Mouse (Mus musculus) B cell, adult 2 months (primary cell): Measurements from ENCODE around the gene Rnf123.
A peak's percentile ranks its signal among the peaks of the same experiment; 100 is the strongest.

ENCODE experiments used
- DNase-seq, 2 experiments: peaks; one replicate each; pipeline ENCODE4 v3.0.0; 2022

Gene Rnf123

DNA sequence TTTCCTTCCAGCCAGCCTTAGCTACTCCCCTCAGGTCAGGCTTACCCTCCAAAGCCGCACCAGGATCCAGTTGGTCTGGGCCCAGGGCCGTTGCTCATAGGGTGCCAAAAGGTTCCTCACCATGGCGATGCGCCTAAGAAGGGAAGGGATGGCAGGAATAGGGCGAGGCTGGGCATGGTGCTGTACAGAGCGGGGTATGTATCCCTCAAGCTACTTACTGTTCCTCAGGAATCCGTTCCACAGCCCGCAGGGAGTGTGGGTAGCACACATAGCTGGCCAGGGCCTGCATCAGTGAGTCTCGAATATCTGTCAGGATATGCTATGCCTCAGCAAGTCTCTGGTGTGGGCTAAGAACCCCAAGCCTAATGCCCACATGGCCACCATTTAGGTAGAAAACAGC, 24.9 kb downstream of the Rnf123 start:
- DNase-seq, result no peak

GRCm38 (mm10) chr9:108057262-108057562, 25.9 kb downstream of the Rnf123 start:
- no peak for DNase-seq

DNA sequence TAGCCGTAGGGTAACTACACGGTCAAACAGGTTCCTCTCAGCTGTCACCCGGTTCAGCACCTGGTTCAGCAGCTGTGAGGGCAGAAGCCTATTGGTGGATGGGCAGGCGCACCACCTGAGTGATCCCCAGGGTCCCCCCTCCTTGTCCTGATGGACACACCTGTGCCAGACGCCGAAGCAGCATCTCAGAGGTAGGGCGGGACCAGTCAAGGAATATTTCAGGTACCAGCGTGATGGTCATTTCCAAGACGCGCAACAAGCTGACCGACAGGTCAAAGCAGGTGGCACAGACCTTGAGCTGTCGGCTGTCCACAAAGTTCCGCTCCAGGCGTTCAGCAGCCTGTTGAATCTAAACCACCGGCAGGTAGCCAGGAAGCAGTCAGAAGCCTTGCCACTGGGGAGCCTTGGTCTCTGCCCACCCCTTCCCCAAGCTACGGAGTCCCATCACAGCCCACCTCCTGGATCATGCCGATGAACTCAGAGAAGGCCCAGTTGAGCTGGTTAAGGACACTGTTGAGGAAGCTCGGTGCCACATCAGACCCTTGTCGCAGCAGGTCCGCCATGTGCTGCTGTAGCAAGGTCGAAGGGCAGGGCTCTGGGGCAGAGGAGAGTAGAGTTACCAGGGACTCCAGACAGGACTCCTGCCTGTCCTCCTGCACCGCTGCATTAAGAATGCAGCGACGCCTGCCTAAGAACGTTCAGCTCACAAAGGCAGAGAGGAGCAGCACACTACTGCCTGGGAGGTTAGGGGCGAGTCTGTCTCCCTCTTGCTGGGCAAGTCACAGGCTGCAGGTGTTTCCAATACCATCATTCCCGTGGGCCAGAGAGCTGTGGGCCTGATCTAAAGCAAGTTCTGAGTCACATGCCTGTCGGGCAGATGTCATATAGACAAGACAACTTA, 26.5 kb downstream of the Rnf123 start:
- DNase-seq, result no peak

GRCm38 (mm10) chr9:108055661-108056237, 27.4 kb downstream of the Rnf123 start:
- no peak for DNase-seq

DNA sequence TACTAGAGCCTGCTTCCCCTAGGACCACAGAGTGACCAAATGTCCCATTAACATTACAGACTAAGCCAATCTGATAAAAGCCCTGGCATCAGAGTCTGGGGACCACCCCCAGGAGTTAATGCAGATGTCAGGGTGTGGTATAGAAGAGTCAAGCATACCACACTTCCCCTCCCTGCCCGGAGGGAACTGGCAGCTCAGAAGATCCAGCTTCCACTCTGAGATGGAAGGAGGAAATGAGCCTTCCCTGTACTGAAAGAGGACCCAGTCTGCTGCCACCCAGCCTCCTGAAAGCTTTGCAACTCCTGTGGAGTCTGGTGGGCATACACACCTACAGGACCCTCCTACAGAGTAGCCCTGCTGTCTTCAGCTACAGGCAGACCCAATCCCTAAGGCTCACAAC, 28.1 kb downstream of the Rnf123 start:
- DNase-seq, result no peak

DNA sequence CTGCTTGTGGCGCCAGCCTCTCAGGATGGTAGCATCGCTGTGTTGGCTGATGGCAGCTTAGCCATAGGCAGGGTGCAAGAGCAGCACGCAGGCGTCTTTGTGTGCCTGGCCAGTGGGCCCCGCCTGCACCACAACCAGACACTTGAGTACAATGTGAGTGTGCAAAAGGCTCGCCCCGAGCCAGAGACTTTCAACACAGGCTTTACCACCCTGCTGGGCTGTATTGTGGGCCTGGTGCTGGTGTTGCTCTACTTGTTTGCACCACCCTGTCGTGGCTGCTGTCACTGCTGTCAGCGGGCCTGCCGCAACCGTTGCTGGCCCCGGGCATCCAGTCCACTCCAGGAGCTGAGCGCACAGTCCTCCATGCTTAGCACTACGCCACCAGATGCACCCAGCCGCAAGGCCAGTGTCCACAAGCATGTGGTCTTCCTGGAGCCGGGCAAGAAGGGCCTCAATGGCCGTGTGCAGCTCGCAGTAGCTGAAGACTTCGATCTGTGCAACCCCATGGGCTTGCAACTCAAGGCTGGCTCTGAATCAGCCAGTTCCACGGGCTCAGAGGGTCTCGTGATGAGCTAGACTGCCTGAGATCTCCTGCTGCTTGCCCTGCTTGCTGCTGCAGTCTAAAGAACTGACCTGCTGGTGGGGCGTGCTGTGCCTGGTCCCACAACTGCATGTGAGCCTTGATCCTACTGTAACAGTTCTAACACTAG, 28.7 kb downstream of the Rnf123 start:
- DNase-seq, result no peak

- DNase-seq, result no peak
Observed at GRCm38 (mm10) chr9:108053665-108054225, 29.4 kb downstream of the Rnf123 start.

GRCm38 (mm10) chr9:108052885-108053664, 30.1 kb downstream of the Rnf123 start, which contains the start of gene Amigo3:
TSS of gene Amigo3 (plus strand) at chr9:108053159.
- peak; percentile 96 to 98 for DNase-seq

DNA sequence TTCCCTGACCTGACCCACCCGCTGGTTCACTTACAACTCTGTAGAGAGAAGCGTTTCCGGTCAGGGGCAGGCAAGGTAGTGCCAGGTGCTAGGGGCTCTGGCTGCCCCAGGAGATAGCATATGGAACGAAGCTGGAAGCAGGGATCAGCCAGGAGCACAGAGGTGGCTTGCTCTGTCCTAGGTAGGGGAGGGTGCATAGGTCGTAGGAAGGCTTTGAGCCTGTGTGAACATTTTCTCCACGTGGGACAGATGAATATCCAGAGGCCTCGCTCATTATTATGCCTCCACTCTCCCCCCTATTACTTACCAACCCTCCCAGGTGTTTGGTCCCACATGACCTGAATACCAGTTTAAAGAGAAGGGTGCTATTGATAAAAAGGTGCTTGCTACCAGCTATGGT, 30.7 kb downstream of the Rnf123 start:
- DNase-seq, result no peak

DNA sequence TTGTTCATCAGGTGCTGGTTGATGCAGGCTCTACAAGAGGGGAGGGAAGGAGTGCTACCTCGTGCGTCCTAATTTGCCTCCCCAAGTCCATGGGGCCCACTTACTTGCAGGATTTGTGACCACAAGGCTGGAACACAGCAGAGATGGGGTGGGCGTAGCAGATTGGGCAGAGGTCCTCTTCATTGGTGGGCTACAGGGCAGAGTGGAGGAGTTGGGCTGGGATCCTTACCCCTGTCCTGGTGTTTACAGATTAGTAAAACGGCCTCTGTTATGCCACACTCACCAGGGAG, 31.3 kb downstream of the Rnf123 start:
- no peak for DNase-seq

DNA sequence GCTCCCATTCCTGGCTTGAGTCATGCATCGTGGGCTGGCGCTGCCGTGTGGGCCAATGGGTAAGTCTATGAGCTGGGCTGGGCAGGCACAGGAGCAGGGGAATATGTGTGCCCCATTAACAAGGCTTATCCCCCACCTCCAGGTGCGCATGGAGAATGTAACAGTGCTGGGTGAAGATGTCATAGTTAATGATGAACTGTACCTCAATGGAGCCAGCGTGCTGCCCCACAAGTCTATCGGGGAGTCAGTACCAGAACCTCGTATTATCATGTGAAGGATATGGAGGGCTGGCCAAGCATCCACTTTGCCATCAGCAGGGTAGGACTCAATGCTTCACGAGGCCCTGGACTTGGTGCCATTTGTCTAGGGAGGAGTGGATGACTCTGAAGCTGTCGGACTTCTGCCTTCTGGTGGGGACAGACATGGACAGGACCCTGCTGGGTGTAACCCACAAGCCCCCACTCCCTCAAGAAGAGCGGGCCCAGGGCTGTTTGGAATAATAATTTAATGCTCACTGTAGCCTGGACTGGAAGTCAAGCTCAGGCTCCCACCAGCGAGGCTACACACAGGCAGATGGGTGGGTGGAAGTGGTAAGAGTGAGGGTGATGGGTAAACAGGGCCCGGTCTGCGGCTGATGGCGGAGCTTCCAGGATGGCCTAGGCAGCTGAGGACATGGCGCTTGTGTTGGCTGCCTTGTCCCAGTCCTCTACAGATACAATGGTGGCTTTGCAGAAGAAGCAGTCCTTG, 31.8 kb downstream of the Rnf123 start:
- no peak for DNase-seq

GRCm38 (mm10) chr9:108049561-108050251, 33.4 kb downstream of the Rnf123 start:
- DNase-seq, result no peak

GRCm38 (mm10) chr9:108049016-108049455, 34.1 kb downstream of the Rnf123 start, which contains the start of gene Gmppb:
TSS of gene Gmppb (plus strand) at chr9:108049242.
- DNase-seq, result peak; percentile 96 to 97

DNA sequence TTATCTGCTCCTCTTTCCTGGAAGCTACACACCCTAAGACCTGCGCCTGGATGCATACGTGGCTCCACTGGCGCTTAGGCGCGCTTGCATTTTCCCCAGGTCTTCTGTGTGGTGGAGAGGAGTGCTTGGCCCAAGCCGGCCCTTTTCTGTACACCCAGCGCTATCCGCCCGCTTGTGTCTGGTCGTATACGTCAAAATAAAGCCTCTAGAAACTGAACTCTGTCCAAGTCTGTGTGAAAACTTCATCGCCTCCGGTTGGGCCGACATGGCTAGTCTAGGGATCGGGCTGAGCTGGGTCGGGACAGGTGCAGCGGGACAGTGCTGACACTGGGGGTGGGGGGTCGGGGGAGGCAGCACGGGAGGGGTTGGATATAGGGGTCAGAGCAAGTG, 34.6 kb downstream of the Rnf123 start:
- no peak for DNase-seq

DNA sequence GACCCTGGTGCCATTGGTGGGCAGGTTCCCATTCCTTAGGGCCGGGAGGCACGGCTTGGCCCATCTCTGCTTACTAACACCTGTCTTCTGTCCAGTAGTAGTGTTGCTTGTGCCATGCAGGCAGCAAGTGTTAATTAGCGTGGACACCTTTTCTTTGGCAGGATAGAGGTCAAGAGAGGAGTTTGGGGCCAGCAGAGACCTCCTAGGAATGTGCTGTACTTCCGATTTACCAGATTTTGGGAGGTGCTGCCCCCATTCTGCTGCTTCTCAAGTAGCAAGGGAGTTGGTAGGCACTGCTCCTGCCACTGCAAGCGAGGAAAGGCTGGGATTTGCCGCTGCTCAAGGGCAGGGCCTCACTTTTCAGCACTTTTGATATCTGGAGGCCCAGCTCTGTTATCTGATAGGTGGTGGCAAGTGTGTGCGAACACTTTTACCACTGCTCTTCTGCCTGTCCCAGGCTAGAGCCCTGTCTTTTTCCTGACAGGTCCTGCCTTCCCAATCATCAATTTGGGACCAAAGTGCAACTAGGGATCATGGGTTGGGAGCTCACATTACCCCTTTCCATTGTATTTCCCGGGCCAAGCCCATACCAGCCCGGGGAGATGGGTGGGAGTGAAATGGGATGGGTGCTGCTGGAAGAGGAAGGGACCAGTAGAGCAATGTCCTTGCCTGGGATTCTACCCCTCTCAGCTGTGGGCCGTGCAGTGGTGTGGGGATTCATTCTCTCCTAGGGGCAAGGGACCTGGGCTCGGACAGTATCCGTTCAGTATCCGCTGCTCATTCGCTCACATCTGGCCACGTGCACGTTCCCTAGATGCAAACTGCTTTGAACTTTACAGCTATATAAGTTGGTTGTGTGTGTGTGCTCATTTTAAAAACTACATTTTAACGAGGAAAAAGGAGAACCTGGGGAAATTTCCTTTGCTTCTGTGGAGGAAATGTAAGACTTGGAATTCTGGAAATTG, 35.3 kb downstream of the Rnf123 start:
- no peak for DNase-seq

DNA sequence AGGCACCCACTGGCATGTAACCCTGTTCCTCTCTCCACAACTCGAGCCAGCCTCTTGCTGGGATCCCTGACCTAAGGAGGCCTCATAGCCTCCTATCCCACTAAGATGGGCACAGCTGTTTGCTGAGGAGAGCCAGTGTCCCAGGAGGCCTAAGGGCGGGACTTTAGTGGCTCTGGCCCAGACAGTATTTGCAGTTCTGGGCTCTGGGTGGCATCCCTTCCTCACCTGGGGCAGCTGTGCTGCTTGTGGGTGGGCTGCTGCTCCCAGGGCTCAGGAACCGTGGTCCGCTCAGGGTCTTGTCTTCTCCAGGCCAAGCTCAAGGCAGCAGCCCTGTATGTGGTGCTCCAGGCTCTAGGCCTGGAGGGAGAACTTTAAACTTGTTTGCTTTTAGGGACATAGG, 36.6 kb downstream of the Rnf123 start:
- no peak for DNase-seq

DNA sequence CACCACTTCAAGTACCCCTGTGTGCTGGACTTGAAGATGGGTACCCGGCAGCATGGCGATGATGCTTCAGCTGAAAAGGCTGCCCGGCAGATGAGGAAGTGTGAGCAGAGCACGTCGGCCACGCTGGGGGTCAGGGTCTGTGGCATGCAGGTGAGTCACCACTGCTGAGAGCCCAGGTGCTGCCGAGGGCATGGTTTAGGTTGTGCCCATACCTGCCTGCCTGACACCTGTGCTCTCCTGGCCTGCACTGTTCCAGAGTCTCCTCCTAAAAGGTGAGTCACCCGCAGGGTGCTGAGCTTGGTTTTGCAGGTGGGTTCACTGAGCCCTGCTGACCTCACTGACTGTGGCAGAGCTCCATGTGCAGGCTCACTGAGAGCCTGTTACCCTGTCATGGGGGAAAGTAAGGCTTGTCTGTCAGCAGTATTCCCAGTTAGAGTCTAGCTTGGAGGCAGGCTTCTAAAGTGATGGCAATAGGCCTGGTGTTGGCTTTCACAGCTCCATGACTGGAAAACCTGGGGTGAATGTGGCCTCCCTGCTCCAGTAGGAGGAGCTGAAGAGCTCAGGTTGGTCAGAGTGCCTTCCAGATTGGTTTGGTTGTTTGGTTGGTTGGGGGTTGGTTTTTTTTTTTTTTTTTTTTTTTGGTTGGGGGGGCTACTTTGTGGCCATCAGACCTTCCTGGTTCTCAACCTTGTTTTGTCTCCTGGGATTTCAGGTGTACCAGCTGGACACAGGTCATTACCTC, 38.2 kb downstream of the Rnf123 start:
- DNase-seq, result no peak

DNA sequence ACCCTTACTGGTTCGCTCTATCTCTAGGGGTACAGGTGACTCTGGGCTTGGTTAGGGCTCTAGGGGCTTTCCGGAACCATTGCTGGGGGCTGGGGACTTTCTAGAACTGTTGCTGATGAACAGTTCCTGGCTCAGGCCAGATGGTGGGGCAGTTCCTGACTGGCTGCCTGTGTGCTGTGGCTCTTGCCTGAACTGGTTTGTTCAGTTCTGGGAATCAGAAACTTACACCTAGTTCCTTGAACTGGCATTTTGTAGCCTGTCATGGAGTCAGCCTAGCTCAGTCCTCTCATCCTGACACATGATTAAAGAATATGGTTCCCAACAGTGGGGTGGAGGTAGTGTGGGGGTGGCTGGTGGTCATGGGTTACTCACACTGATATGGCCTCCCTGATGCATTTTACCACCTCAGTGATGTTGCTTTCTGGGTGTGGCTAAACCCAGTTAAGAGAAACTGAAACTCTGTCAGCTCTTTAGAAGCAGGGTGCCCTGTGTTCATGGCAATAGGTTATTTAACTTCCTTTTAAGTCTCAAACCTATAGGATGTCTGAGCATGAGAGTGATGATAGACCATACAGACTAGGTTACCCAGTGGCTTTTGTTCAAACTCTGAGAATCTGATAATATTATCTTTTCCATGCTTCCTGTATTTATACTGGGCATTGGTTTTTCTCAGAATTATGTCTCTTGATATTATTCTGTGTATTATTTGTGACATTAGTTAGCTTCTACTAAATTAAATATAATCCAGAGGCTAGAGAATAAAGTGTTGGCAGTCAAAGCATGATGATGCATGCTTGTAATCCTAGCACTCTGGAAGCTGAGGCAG, 47.6 kb downstream of the Rnf123 start:
- peak; percentile 50 to 64 for DNase-seq

- no peak for DNase-seq
Observed at GRCm38 (mm10) chr9:108032126-108032525, 51.0 kb downstream of the Rnf123 start.
